Mouse (Mus musculus) midbrain, embryonic 13.5 days (tissue): ENCODE measurements around the gene Nr2e1. TPM values are rescaled to one million over a fixed set of nuclear protein-coding genes. Genes with fewer than 3 reads are reported as not detected.

Source experiments
- ATAC-seq: fragments of 200-750 bp; cut with Nextera tagmentation; 2 replicates; pipeline ENCODE4 v1.8.0; 2017; ENCODE audit warnings: mild to moderate bottlenecking, moderate TSS enrichment, moderate library complexity
- H3K27ac ChIP-seq: fragments of 300-500 bp; sonication (generic); 2 replicates; pipeline ENCODE4 v1.5.1; 2015; ENCODE audit warnings: inconsistent platforms, mild to moderate bottlenecking, moderate library complexity
- H3K27me3 ChIP-seq: fragments of 300-500 bp; sonication (generic); 2 replicates; pipeline ENCODE4 v1.6.1; 2015; ENCODE audit warnings: mild to moderate bottlenecking, inconsistent platforms
- H3K36me3 ChIP-seq: fragments of 300-500 bp; sonication (generic); 2 replicates; pipeline ENCODE4 v1.6.1; 2015; ENCODE audit warnings: mild to moderate bottlenecking, inconsistent platforms
- H3K4me1 ChIP-seq: fragments of 300-500 bp; sonication (generic); replicated peaks from 2 replicates; pipeline ENCODE4 v1.6.1; 2015; ENCODE audit warnings: inconsistent platforms
- H3K4me2 ChIP-seq: fragments of 300-500 bp; sonication (generic); replicated peaks from 2 replicates; pipeline ENCODE4 v1.6.1; 2015; ENCODE audit warnings: moderate library complexity, mild to moderate bottlenecking, inconsistent platforms
- H3K4me3 ChIP-seq: fragments of 300-500 bp; sonication (generic); replicated peaks from 2 replicates; pipeline ENCODE4 v1.5.1; 2015; ENCODE audit warnings: mild to moderate bottlenecking, inconsistent platforms
- H3K9ac ChIP-seq: fragments of 300-500 bp; sonication (generic); replicated peaks from 2 replicates; pipeline ENCODE4 v1.6.1; 2015; ENCODE audit warnings: mild to moderate bottlenecking, inconsistent platforms
- H3K9me3 ChIP-seq: fragments of 300-500 bp; sonication (generic); 2 replicates; pipeline ENCODE4 v1.6.1; 2016; ENCODE audit warnings: mild to moderate bottlenecking, inconsistent platforms
- WGBS: fragments of 180-500 bp; shearing (Covaris S2); methylation state at CpG from one replicate; pipeline ENCODE4 v1.1.7; 2015; 5-methylcytosine and 5-hydroxymethylcytosine counted together
- polyA plus RNA-seq: library from polyadenylated mRNA; unstranded; fragments of >200 nt; fragmentation: Nextera tagmentation; extraction: Ambion mirVana; gene quantifications from 2 replicates; pipeline ENCODE4 v1.2.1, GENCODE M21; 2015

The Nr2e1 gene
- polyA plus RNA-seq, 1 experiment from 2014 or later = 16.9 TPM

DNA sequence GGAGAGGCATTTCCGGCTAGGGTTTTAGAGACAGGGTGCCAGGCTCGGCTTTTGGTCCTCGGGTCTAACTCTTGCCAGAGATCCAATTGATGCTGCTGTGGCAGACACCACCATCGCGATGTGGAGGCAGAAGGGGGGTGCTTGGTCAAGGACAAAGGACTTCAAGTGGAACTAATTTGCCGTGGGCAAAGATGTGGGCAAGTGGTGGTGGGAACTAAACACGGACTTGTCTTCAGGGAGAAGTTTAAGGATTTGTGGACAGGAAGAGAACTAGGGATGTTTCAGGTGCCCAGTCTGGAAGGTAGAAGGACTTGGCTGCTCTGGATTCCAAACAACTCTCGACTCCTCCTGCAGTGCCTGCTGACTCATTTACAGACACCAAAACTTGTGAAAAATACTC lies 1.7 kb upstream of the Nr2e1 start:
- Histone ChIP-seq H3K4me1 (peaks cover 56% of the 10 kb centered on the region), H3K9ac (peak overlapping the region; percentile 70; the same call in 1 of the 2 replicates), H3K36me3 (no peaks in the 10 kb centered on the region), H3K4me2 (peak overlapping the region; percentile 63), H3K27ac (no peak overlapping the region), H3K9me3 (no peaks in the 10 kb centered on the region), H3K27me3 (peaks cover 93% of the 10 kb centered on the region), H3K4me3 (peak overlapping the region; percentile 49)
- no peak for ATAC-seq
- WGBS = 2% methylated on average over 8 of the region's 8 CpGs

DNA sequence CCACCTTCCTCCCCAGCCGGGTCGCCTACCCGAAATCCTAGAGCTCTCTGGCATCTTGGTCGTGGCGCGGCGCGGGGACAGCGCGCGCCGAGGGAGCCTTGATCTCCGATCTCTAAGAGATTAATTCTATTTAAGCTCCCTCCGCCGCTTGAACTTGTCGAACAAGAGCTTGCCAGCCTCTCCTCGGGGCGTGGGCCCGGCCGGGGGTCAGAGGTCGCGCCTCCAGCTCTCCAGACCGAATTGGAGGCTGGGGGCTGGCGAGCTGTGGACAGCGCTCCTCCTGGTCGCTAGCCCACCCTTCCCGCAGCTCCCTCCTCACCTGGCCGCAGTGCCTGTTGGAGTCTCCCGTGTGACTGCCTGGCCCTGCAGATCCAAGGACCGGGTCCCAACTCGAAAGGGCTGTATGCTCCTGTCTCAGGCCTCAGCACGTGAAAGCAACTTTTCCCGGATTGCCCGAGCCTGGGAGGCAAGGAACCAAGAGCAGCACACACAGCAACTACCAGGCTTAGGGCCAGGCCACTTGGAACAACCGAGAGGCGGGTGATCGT lies 1.1 kb upstream of the Nr2e1 start:
- H3K4me2 ChIP-seq = peak overlapping the region; percentile 63
- H3K4me3 ChIP-seq = peak overlapping the region; percentile 49
- under 1% methylated on average over 37 of the region's 37 CpGs for WGBS
- H3K4me1 ChIP-seq = peaks cover 60% of the 10 kb centered on the region
- no peaks in the 10 kb centered on the region for H3K9me3 ChIP-seq
- H3K9ac ChIP-seq = peak overlapping the region; percentile 70
- H3K27me3 ChIP-seq = peaks cover 93% of the 10 kb centered on the region
- H3K27ac ChIP-seq = peak overlapping the region; percentile 27
- H3K36me3 ChIP-seq = no peaks in the 10 kb centered on the region
- ATAC-seq = no peak

DNA sequence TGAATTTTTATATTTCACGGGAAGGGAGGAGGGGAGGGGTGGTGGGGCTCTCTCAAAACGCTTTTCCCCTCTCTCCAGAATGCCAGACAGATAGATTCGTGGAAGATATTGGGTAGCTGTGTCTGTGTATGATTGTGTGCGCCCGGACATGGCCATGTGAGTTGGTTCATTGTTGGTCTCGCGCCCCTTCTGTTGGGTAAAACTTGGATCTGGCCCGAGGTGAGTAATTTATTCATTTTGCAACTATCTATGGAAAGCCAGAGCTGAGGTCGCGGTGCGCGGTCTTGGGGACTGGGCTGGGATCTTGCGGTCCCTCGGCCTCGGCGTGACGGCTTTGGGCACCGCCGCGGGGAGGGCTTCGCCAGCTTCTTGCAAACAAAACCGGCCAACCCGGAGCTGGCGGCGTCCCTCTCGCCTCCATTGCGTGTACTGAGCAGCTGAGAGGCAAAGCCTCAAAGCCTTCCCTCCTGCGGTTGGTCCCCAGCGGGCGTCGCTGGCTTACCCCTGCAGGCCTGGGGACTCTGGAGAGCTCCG lies 537 bp upstream of the Nr2e1 start:
- WGBS = under 1% methylated on average over 32 of the region's 32 CpGs
- Histone ChIP-seq H3K27ac (peak overlapping the region; percentile 27), H3K4me2 (peak overlapping the region; percentile 63), H3K36me3 (no peaks in the 10 kb centered on the region), H3K4me3 (peak overlapping the region; percentile 49), H3K4me1 (peaks cover 66% of the 10 kb centered on the region), H3K9me3 (no peaks in the 10 kb centered on the region), H3K9ac (peak overlapping the region; percentile 70), H3K27me3 (peaks cover 93% of the 10 kb centered on the region)
- peak; percentile 22; the same call in 1 of the 2 replicates for ATAC-seq

DNA sequence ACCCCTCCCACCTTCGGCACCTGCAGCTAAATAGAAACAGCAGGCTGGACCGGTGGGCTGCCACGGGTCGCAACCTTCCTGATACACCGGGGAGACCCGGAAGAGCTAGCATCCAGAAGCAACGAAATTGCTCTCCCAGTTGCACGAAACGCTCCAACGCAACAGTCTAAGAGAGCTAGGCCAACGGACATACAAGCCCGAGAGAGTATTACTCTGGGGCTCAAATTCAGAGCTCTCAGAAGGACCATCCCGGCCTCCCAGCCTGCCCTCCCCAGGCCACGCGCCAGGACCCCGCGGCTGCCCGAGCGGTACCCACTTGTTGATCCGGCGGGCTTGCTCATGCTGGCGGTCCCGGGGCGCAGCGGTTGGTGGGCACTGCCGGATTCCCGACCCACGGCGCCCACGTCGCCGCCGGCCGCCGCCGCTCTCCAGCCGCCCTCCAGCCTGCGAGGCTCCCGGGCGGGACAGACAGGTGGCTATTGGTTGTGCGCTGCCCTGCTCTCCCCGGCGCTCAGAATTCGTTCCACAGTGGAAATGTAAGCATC lies 794 bp downstream of the Nr2e1 start:
- Histone ChIP-seq H3K9me3 (no peaks in the 10 kb centered on the region), H3K36me3 (no peaks in the 10 kb centered on the region), H3K4me1 (peaks cover 74% of the 10 kb centered on the region), H3K27ac (0 out of 2 replicates have a peak overlapping the region, but pooled peaks have one; percentile 35), H3K4me3 (peak overlapping the region; percentile 49), H3K9ac (peak overlapping the region; percentile 70), H3K4me2 (peak overlapping the region; percentile 63), H3K27me3 (peaks cover 93% of the 10 kb centered on the region)
- under 1% methylated on average over 44 of the region's 44 CpGs for WGBS
- ATAC-seq = no peak

DNA sequence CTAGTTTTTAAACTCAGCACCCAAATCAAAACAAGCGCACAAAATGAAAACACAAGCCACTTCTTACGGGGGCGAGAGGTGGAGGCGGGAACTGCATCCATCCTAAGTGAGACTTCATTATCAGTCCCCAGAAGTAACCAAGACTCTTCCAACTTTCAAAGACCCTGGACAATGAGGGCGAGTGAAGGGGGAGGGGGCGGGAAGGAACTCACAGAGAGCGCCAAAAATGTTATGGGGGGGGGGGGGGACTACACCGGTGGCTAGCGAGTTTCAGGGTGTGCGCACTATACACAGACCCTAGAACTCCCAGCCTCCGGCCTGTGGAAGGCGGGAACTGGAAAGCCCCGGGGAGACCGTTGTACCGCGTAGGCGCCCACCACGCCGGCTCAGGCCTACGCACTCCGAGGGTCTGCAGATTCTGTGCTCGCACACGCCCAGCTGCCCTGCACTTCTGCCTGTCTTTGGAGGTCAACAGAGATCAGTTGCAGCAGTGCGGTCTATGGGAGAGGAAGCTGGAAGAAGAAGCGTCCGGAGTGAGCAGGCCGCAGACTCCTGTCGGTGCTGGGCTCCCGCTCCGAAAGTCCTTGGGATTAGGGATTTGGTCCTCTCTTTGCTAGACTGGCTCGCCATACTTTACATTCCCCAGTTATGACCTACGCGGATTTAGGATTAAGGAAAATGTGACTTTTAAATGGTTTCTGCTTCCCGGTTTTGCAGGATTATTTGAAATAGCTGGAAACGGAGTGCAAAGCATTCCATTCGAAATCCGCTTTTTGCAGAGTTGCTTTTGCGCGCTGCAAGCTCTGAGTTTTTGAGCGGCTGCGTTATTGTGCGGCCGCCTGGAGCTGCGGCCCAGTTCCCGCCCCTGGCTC lies 1.5 kb downstream of the Nr2e1 start:
- Histone ChIP-seq H3K9me3 (no peaks in the 10 kb centered on the region), H3K4me1 (peaks cover 77% of the 10 kb centered on the region), H3K36me3 (no peaks in the 10 kb centered on the region), H3K4me3 (peak overlapping the region; percentile 49), H3K27me3 (peaks cover 93% of the 10 kb centered on the region), H3K4me2 (peak overlapping the region; percentile 63), H3K9ac (peak overlapping the region; percentile 70), H3K27ac (peak overlapping the region; percentile 35; the same call in 1 of the 2 replicates)
- under 1% methylated on average over 45 of the region's 45 CpGs for WGBS
- no peak for ATAC-seq

DNA sequence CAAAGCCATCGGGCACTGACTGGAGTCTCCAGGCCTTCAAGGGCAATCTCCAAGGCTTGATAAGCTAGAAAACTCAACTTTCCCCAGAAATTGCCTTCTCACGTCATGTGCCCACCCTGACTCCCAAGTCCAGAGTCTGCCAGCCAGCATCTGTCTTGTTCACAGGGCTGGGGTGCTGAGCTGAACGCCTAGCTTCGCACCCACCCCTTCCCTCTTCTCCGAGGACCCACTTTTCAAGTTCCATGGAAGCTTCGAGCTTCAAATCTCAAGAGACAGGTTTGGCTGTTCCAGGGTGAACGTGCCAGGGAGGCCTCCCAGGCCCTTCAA lies 2.5 kb downstream of the Nr2e1 start:
- 5% methylated on average over 7 of the region's 7 CpGs for WGBS
- peak overlapping the region; percentile 53 for H3K9ac ChIP-seq
- no peaks in the 10 kb centered on the region for H3K9me3 ChIP-seq
- no peaks in the 10 kb centered on the region for H3K36me3 ChIP-seq
- H3K4me3 ChIP-seq = peak overlapping the region; percentile 49
- H3K4me2 ChIP-seq = peak overlapping the region; percentile 63
- ATAC-seq = no peak
- peaks cover 77% of the 10 kb centered on the region for H3K4me1 ChIP-seq
- peaks cover 92% of the 10 kb centered on the region for H3K27me3 ChIP-seq
- no peak overlapping the region for H3K27ac ChIP-seq

DNA sequence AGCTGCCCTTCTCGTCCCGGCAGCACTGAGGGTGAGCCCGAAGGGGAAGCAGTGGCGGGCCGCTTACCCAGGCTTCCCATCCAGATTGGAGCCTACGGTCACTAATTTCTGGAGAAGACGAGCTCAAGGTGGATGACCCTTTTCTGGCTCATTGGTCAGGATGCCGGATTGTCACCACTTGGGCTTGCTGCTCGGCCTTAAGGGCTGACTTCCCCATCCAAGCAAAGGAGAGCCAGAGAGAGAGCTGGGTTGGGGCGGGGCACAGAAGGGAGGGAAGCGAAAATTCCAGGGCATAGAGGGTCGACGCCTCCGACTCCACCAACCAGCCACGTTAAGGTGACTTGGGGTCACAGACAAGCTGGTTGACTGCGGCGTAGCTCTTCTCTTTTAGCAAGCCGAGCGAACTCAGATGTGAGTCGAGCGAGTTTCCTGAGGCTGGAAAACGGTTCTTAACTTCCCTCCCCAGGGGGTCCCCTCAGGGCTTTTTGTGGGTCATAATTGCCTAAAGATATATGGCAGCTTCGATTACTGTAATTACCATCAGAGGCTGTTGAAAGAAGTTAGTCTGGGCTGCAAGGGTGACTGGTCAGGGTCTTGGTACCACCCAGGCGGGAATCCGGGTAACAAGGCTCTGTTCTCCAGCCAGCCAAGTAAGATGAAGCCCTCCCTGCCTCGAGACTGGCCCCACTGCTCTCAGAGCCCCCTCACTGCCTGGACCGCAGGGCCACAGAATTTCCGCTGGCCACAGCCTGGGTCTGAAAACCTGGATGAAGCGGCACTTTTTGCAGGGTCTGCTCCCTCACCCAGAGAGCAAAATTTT lies 3.1 kb downstream of the Nr2e1 start:
- Histone ChIP-seq H3K36me3 (no peaks in the 10 kb centered on the region), H3K4me3 (peak overlapping the region; percentile 49), H3K27me3 (peaks cover 92% of the 10 kb centered on the region), H3K27ac (no peak overlapping the region), H3K4me1 (peaks cover 71% of the 10 kb centered on the region), H3K9me3 (no peaks in the 10 kb centered on the region), H3K9ac (peak overlapping the region; percentile 53), H3K4me2 (peak overlapping the region; percentile 63)
- under 1% methylated on average over 29 of the region's 29 CpGs for WGBS
- no peak for ATAC-seq

DNA sequence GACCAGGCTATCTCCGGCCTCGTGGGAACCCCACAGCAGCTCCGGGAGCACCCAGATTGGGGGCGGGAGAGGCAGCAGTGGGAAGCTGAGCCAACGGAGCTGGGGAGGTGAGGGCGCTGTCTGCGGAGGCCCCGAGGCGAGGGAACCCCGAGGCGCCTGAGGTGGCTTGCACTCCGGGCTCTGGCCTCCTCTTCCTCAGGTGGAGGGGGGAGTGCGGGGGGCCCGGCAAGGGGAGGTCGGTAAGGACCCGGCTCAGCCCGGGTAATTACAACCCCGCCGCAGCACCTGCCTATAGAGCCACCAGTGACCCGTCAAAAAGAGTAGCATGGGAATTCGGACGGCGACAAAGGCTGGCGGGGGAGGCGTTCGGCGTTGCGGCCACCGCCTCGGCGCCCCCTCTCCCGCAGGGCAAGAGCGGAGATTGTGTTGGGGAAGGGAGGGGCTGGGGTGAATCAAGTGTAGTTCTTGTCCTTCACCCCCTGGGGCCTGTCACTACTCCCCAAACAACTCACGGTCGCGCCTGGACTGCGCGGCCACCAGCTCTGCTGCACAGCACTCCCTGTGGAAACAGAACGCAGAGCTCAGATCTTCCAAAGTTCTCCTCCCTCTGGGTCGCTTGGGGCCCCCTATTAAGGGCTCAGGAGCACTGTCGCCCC lies 3.8 kb downstream of the Nr2e1 start:
- H3K4me1 ChIP-seq = peaks cover 65% of the 10 kb centered on the region
- no peaks in the 10 kb centered on the region for H3K9me3 ChIP-seq
- peak overlapping the region; percentile 63 for H3K4me2 ChIP-seq
- peak overlapping the region; percentile 49 for H3K4me3 ChIP-seq
- peak overlapping the region; percentile 53 for H3K9ac ChIP-seq
- peak; percentile 32 for ATAC-seq
- WGBS = under 1% methylated on average over 39 of the region's 41 CpGs
- peak overlapping the region; percentile 61; the same call in 1 of the 2 replicates for H3K27ac ChIP-seq
- H3K36me3 ChIP-seq = no peaks in the 10 kb centered on the region
- peaks cover 93% of the 10 kb centered on the region for H3K27me3 ChIP-seq

DNA sequence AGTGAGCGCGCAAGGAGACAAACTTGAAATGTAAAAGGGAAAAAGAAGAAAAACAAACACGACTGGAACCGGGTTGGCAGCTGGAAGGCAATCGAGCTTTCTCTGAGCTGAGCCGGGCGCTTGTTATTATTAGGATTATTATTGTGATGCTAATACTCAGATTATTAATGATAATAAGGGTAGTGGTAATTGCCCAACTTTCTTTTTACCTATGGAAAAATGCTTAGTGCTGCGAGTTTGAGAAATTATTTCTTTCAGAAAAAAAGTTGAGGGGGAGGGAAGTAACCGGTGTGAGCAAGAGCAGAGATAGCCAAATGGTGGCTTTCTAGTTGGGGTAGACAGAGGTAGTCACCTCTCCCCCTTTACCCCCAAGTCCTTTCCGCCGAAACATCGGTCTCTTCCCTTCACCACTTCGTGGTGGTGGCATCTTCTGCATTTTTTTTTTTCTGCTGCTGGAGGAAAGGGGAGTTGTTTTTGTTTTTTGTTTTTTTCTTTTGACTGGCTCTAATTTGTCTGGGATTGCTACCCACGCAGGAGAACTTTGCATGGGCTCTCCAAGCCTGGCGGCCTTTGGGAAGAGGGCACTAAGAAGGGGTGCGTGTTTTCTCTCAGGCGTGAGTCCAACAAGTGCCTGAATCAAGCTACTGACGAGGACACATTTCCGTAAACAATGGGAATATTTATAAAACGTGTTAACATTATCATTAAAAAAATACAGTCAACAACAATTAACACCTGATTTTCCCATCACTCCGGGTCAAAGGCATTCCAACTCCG lies 4.5 kb downstream of the Nr2e1 start:
- WGBS = under 1% methylated on average over 22 of the region's 22 CpGs
- H3K4me1 ChIP-seq = peaks cover 58% of the 10 kb centered on the region
- peak overlapping the region; percentile 61; the same call in 1 of the 2 replicates for H3K27ac ChIP-seq

DNA sequence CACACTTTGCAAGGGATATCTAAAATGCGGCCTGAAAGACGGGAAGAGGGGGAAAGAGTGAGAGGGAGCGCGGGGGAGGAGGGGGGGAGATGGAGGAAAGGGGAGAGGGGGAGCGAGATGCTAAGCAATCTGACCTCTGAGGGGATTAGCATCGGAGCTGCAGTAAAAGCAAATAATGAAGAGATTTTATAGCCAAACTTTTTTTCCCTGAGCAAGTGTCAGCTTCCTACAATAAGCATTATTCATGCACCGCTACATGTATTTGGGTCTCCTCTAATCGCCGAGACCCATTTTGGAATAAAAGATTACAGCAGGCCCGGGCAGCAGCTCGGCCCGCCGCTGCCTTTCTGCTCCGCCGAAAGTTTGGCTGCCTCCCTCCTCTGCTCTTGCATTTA lies 5.2 kb downstream of the Nr2e1 start:
- Histone ChIP-seq H3K4me3 (peak overlapping the region; percentile 49), H3K36me3 (no peaks in the 10 kb centered on the region), H3K4me2 (peak overlapping the region; percentile 63), H3K4me1 (peaks cover 55% of the 10 kb centered on the region), H3K27me3 (peaks cover 95% of the 10 kb centered on the region), H3K9me3 (no peaks in the 10 kb centered on the region), H3K27ac (no peak overlapping the region), H3K9ac (no peak overlapping the region)
- WGBS = 2% methylated on average over 15 of the region's 15 CpGs
- ATAC-seq = no peak

More for the DNA sequence above, 4.5 kb downstream of the Nr2e1 start:
- no peaks in the 10 kb centered on the region for H3K36me3 ChIP-seq
- H3K9ac ChIP-seq = peak overlapping the region; percentile 53
- H3K9me3 ChIP-seq = no peaks in the 10 kb centered on the region
- peaks cover 93% of the 10 kb centered on the region for H3K27me3 ChIP-seq
- H3K4me3 ChIP-seq = peak overlapping the region; percentile 49
- ATAC-seq = no peak
- H3K4me2 ChIP-seq = peak overlapping the region; percentile 63
